Mouse (Mus musculus) liver, adult (tissue): ENCODE results near the gene Rnf185.

Experiments used
- GATA4 ChIP-seq: IDR thresholded peaks from 2 replicates; pipeline ENCODE4 v1.6.1; 2014; ENCODE audit warnings: mild to moderate bottlenecking, low read length; ENCODE audit not compliant: insufficient replicate concordance

Gene Rnf185

DNA sequence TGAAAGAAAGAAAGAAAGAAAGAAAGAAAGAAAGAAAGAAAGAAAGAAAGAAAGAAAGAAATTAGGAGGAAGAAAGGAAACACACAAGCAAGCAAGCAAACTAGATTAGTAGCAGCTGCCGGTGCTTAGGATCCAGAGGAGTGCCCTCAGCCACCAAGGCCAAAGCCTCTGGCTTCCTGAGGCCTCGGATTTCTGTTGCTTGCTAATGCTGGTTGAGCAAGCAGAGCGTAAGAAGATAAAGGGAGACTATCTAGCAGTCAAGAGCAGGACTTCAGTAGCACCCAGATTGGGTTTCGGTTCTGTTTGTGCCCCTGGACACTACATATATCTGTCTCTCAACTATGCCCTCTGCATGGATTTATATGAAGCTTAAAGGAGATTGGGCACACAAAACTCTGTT, 29.9 kb downstream of the Rnf185 start:
- TF ChIP-seq GATA4: no peak

- TF ChIP-seq GATA4: no peak; the same call in 1 of the 2 replicates
Observed at GRCm38 (mm10) chr11:3418741-3419140, 33.4 kb downstream of the Rnf185 start.

- TF ChIP-seq GATA4: no peak
Observed at GRCm38 (mm10) chr11:3417795-3418194, 34.4 kb downstream of the Rnf185 start.

DNA sequence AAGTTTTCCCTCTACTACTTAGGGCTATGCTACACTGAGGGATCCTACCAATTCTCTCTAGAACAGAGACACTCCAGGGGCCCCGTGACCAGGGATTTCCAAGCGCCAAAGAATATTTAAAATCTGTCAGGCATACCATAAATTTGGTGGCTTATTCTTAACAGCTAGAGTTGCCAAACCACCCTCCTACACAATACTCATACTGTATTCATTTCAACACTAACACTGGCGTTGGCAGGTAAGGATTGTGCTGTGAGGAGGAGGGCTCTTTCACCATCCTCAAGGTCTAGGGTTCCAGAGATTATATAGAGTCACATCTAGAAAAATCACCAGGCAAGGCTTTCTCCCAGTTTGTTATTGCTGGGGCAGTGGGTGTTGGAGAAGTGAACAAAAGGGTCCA, 35.8 kb downstream of the Rnf185 start:
- no peak for TF ChIP-seq GATA4

DNA sequence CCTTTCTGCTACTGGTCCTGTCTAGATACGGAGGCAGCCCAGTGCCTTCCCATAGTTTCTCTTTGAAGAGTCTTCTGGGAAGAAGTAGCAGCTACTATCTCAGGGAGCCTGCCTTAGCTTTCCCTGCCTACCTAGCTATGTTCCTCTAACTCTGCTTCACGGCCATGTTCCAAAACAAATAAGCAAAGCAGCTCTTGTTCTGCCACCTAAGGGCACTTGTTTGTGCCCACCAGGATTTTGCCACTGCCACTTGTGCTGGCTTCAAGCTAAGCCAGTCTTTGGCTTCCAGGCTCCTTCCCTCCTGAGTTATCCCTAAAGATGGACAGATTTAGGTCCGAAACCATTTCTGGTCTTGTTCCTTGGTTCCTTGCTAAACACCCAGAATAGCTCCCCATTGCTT, 40.1 kb downstream of the Rnf185 start:
- TF ChIP-seq GATA4: no peak

DNA sequence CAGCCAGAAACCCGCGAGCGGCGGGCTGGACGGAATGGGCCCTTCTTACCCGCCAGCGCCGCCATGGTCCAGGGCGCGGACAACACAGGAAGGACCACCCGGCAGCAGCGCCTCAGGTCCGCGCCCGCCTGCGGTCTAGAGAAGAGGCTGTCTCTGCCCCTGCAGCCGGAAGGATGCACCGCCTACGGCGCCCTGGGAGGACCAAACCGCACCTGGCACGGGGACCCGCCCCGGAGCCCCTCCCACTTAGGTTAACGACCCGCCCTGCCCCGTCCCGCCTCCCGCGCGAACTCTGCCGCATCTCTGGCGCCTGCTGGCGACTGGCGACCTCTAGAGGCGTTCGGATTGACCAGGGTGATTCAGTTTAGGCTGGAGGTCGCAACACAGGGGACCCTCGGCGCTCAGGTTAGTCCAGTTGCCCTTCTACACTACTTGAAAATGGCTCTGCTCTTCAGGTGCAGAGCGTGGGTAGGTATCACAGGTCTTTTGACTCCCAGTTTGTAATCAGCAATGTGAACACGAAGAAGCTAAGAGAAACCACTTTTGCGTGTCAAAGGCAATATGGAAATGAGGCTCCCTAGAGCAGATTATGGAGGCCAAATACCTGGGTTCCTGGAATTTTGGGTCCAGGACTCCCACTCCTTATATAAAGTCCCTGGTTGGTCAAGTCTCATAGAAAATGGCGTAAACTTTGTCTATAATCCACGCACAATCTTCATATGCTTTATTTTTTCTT, 43.0 kb downstream of the Rnf185 start, which contains the start of gene Limk2:
Gene Limk2, minus strand, starts transcription at position 193 of the 736 bp plus-strand sequence.
- TF ChIP-seq GATA4: peak; percentile 36; the same call in 1 of the 2 replicates

DNA sequence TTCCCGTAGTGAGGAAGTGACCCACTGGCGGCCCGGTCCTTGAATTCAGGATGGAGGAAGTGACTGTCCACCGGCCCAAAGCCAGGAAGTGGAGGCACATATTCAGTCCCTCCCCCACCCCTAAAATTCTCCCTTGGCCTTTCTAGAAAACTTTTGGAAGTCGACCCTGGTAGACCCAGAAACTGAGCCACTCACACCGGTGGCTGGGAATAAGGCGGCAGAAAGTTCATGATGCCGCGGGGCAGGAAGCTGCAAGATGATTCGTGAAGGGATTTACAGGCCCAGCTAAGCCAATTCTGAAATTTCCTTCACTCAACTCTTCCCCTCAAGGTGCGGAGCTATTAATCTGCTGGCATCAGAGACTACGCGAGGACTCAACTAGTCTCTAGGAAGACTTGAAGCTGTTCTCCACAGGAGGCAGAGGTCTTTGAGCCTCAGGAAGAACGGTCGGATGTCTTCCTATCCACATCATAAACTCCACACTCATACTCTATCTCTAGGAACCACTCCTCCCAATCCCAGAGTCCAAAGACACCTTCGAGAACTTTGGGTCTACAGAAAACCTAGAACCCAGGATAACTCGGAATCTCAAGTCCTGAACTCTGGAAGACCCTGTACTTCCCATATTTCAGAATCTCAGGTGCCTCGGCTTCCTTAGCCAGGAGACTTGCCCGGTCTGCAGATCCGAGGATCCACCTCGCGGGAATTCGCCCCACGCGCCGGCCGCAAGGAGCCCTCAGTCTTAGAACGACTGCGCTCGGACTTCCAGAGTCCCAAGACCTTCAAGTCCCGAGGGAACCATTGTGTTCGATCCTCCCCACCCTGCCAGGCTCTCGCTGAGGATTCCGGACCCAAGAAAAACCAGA, 43.8 kb downstream of the Rnf185 start:
- TF ChIP-seq GATA4: 0 out of 2 replicates have a peak, but pooled peaks have one; percentile 11

GRCm38 (mm10) chr11:3404287-3405047, 47.7 kb downstream of the Rnf185 start:
- no peak for TF ChIP-seq GATA4

DNA sequence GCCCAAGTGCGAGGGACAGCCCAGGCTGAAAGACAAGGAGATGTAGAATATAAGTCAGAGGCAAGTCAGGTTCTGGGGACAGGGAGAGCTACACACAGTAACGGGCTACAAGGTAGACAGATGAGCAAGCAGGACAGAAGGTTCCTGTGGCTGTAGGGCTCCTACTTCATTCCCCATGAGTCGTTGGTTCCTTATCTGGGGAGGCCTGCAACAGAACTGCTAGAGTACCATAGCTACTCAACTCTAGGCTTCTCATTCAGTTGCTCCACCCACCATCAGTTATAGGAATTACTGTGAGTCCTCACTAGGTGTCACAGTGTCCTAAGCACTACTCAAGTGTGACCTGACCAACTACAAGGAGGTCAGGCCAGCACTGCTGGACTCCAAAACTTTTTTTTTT, 49.1 kb downstream of the Rnf185 start:
- TF ChIP-seq GATA4: no peak

DNA sequence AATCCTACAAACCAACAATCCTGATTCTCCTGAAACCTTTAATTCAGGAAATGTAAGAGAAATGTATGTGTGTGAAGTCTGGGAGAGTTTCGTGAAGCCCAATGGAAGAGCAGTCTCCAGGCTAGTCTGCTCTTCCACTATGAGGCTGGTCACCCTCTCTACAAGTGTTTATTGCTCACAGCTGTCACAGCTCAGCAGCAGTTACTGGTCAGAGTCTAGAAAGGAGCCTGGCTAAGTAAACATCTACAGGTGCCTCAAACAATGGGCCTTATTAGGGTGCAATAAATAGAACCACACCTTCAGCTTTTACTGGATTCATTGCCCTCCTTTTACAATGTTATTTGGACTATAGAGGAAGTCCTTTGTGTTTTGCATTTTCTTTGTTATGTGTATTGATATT, 53.8 kb downstream of the Rnf185 start:
- TF ChIP-seq GATA4: no peak

GRCm38 (mm10) chr11:3396562-3396961, 55.6 kb downstream of the Rnf185 start:
- TF ChIP-seq GATA4: no peak

GRCm38 (mm10) chr11:3396091-3396490, 56.1 kb downstream of the Rnf185 start:
- TF ChIP-seq GATA4: no peak

- no peak for TF ChIP-seq GATA4
Observed at GRCm38 (mm10) chr11:3394520-3394919, 57.6 kb downstream of the Rnf185 start.

DNA sequence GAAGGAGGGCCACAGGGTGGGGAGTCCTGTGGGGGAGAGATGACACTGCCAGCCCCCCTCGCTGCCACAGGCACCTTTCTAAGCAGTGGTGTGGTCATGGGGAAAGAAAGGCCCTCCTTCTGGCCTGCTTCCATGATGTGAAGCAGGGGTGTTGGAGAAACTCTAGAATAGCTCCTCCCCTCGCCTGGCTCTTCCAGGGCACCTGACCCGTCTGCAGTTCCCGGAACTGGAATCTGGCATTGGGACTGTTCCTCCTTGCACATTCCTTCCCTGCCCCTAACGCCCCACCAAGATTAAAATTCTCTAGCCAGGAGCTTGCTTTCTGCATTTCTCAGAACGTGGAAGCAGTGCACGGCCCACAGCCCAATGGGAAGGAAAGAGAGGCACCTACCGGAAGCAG, 59.6 kb downstream of the Rnf185 start:
- TF ChIP-seq GATA4: no peak

DNA sequence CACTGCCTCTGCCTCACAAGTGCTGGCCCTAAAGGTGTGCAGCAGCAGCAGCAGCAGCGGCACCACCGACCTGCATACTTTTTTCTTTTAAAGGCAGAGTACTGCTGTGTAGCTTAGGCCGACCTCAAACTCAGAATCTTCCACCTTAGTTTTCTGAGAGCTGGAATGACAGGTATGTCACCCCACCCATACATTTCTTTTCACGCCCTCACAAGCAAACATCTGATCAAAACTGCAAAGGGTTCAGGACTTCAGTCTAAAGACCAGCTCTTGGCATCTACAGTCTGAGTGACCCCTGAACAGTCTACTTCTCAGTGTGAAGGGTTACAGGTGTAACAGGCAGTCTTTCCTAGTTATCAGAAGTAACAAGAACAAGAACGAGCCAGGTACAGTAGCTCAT, 61.4 kb downstream of the Rnf185 start:
- no peak for TF ChIP-seq GATA4
